Mouse (Mus musculus): Measurements from ENCODE around the gene Olfr323. TPM values are rescaled to one million over a fixed set of nuclear protein-coding genes. Genes with fewer than 3 reads are reported as not detected.
A peak's percentile ranks its signal among the peaks of the same experiment; 100 is the strongest.

The Olfr323 gene
- total and polyA plus RNA-seq, 2 experiments from 2014 or later, result not detected

DNA sequence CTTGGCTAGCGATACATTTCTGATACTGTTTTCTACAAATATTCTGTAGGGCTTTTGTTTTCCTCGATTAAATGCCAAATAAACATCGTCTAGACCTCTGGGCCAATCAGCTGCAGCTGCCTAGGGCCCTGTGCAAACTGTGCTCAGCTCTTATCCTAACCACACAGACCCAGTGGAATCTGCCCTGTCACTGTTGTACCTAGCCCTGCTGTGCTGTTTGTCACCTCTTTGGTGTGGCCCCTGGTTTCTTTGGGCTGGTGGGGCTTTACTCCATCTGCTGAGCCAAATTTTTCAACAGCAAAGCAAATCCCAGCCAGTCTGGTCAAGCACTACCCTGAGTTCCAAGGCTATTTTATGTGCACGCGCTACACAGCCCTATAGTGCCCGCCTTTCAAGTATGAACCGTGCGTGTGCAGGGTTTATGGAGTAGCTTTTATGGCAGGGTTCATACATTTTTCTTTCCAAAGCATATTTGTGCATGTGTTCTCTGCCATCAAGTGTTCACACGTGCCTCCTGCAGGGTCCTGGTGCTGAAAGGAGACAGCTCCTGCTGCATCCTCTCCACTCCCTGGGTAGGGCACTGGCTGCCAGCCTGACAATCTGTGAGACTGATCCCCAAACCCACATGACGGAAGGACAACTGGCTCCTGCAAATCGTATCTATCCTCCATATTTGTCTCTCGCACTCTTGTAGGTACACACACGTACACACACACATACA is 11.5 kb upstream of the Olfr323 start:
- H3K9ac ChIP-seq (replicated peaks; ENCODE audit: low read depth, low read length), result no peak overlapping the region
- H3K4me1 ChIP-seq (ENCODE audit: control insufficient read depth, insufficient read depth), result 0 out of 2 replicates have a peak, but pooled peaks cover 7% of the 10 kb centered on the region
- H3K9me3 ChIP-seq (replicated peaks; ENCODE audit: control insufficient read depth, low read length), result no peaks in the 10 kb centered on the region
- no peak overlapping the region for H3K4me3 ChIP-seq (ENCODE audit: low read depth, low read length)
- 73% methylated on average over 13 of the region's 13 CpGs for WGBS
- no peak overlapping the region for H3K27ac ChIP-seq (ENCODE audit: low read depth)
- H3K27me3 ChIP-seq (ENCODE audit: control insufficient read depth, insufficient read depth, low read length), result peaks cover 41% of the 10 kb centered on the region
- DNase-seq (ENCODE audit: low spot score) (no peak), ATAC-seq (ENCODE audit: insufficient read depth, low read depth) (no peak)
- no peak overlapping the region for H3K4me2 ChIP-seq (ENCODE audit: low read depth, low read length)
- no peak for TF ChIP-seq EP300 (IDR thresholded peaks at IDR 0.05; ENCODE audit: low read depth)
- no peak for TF ChIP-seq CTCF (IDR thresholded peaks at IDR 0.05; ENCODE audit: low read depth)
- no peaks in the 10 kb centered on the region for H3K36me3 ChIP-seq (replicated peaks; ENCODE audit: control insufficient read depth, insufficient read depth, low read length)

GRCm38 (mm10) chr11:58641057-58641456 is 10.8 kb upstream of the Olfr323 start:
- TF ChIP-seq CTCF (IDR thresholded peaks at IDR 0.05; ENCODE audit: low read depth), result no peak
- TF ChIP-seq EP300 (IDR thresholded peaks at IDR 0.05; ENCODE audit: low read depth), result no peak
- no peak for ATAC-seq (ENCODE audit: insufficient read depth, low read depth)
- peaks cover 41% of the 10 kb centered on the region for H3K27me3 ChIP-seq (ENCODE audit: control insufficient read depth, insufficient read depth, low read length)
- peak overlapping the region; percentile 60; the same call in 1 of the 2 replicates for H3K4me2 ChIP-seq (ENCODE audit: low read depth, low read length)
- no peak overlapping the region for H3K9ac ChIP-seq (replicated peaks; ENCODE audit: low read depth, low read length)
- DNase-seq (ENCODE audit: low spot score), result no peak
- no peaks in the 10 kb centered on the region for H3K9me3 ChIP-seq (replicated peaks; ENCODE audit: control insufficient read depth, low read length)
- WGBS, result 30% methylated on average over 14 of the region's 14 CpGs
- H3K4me3 ChIP-seq (ENCODE audit: low read depth, low read length), result no peak overlapping the region
- no peaks in the 10 kb centered on the region for H3K36me3 ChIP-seq (replicated peaks; ENCODE audit: control insufficient read depth, insufficient read depth, low read length)
- 0 out of 2 replicates have a peak, but pooled peaks cover 7% of the 10 kb centered on the region for H3K4me1 ChIP-seq (ENCODE audit: control insufficient read depth, insufficient read depth)
- no peak overlapping the region for H3K27ac ChIP-seq (ENCODE audit: low read depth)

DNA sequence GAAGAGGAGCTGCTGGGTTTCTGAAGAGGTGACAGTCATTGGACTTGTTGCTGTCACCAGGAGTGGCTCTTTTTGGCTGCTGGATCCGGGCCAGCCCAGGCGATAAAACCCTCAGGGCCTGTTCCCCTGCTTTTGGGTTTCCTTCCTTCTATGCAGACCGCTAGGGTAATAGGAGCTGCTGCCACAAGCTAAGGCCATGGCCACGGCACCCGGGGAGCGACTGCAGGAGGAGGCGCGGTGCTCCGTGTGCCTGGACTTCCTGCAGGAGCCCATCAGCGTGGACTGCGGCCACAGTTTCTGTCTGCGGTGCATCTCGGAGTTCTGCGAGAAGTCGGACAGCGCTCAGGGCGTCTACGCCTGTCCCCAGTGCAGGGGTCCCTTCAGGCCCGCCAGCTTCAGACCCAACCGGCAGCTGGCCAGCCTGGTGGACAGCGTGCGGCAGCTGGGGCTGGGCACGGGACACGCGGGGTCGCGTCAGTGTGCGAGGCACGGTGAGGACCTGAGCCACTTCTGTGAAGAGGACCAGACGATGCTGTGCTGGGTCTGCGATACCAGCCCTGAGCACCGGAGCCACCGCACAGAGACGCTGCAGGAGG is 10.1 kb upstream of the Olfr323 start, which contains the start of gene Trim58:
Gene Trim58 (plus strand): TSS at position 194 of the 596 bp plus-strand sequence.
- ATAC-seq (ENCODE audit: insufficient read depth, low read depth) (peak; percentile 24; the same call in 1 of the 2 replicates), DNase-seq (ENCODE audit: low spot score) (no peak)
- 2% methylated on average over 34 of the region's 34 CpGs for WGBS
- no peak within 1 kb of the TSS for H3K27ac ChIP-seq (ENCODE audit: low read depth)
- peak within 1 kb of the TSS; percentile 60 for H3K4me2 ChIP-seq (ENCODE audit: low read depth, low read length)
- peak within 1 kb of the TSS; percentile 35 for H3K4me3 ChIP-seq (ENCODE audit: low read depth, low read length)
- no peak for TF ChIP-seq EP300 (IDR thresholded peaks at IDR 0.05; ENCODE audit: low read depth)
- TF ChIP-seq CTCF (IDR thresholded peaks at IDR 0.05; ENCODE audit: low read depth), result no peak
- H3K9me3 ChIP-seq (replicated peaks; ENCODE audit: control insufficient read depth, low read length), result no peaks in the 10 kb centered on the region
- H3K4me1 ChIP-seq (ENCODE audit: control insufficient read depth, insufficient read depth), result 0 out of 2 replicates have a peak, but pooled peaks cover 7% of the 10 kb centered on the region
- H3K9ac ChIP-seq (replicated peaks; ENCODE audit: low read depth, low read length), result no peak within 1 kb of the TSS
- H3K27me3 ChIP-seq (ENCODE audit: control insufficient read depth, insufficient read depth, low read length), result peaks cover 41% of the 10 kb centered on the region
- no peaks in the 10 kb centered on the region for H3K36me3 ChIP-seq (replicated peaks; ENCODE audit: control insufficient read depth, insufficient read depth, low read length)

GRCm38 (mm10) chr11:58638176-58638701 is 7.9 kb upstream of the Olfr323 start:
- no peak overlapping the region for H3K4me2 ChIP-seq (ENCODE audit: low read depth, low read length)
- peaks cover 41% of the 10 kb centered on the region for H3K27me3 ChIP-seq (ENCODE audit: control insufficient read depth, insufficient read depth, low read length)
- H3K4me1 ChIP-seq (ENCODE audit: control insufficient read depth, insufficient read depth), result 0 out of 2 replicates have a peak, but pooled peaks cover 7% of the 10 kb centered on the region
- no peak overlapping the region for H3K4me3 ChIP-seq (ENCODE audit: low read depth, low read length)
- 60% methylated on average over 7 of the region's 7 CpGs for WGBS
- DNase-seq (ENCODE audit: low spot score) (no peak), ATAC-seq (ENCODE audit: insufficient read depth, low read depth) (no peak)
- no peaks in the 10 kb centered on the region for H3K36me3 ChIP-seq (replicated peaks; ENCODE audit: control insufficient read depth, insufficient read depth, low read length)
- no peak overlapping the region for H3K27ac ChIP-seq (ENCODE audit: low read depth)
- no peak for TF ChIP-seq CTCF (IDR thresholded peaks at IDR 0.05; ENCODE audit: low read depth)
- TF ChIP-seq EP300 (IDR thresholded peaks at IDR 0.05; ENCODE audit: low read depth), result no peak
- no peaks in the 10 kb centered on the region for H3K9me3 ChIP-seq (replicated peaks; ENCODE audit: control insufficient read depth, low read length)
- H3K9ac ChIP-seq (replicated peaks; ENCODE audit: low read depth, low read length), result no peak overlapping the region

DNA sequence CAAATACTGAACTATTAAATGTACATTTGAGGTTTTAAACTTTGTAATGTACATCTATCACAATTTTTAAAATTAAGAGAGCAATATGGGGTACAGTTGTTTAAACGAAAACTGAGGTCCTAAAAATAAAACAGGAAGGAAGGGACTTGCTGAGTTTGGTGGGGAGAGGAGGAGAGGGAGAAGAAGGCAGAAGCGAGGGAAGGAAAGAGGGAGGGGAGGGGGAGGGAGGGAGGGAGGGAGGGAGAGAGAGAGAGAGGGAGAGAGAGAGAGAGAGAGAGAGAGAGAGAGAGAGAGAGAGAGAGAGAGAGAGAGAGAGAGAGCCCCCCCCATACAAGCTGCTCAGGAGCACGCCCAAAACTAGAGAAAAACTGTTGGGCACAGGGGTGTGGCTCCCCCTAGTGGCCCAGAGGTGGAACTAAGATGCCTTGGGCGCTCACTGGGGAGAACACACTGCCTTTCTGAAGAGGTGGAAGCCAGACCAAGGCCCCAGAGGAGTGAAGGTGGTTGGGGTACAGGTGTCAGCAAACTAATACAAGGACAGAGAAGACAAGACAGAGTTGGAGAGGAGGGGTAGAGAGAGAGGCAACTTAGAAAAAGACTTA is 6.2 kb upstream of the Olfr323 start:
- H3K4me3 ChIP-seq (ENCODE audit: low read depth, low read length), result no peak overlapping the region
- ATAC-seq (ENCODE audit: insufficient read depth, low read depth) (no peak), DNase-seq (ENCODE audit: low spot score) (peak; percentile 19)
- no peak overlapping the region for H3K27ac ChIP-seq (ENCODE audit: low read depth)
- 9% methylated on average over 4 of the region's 4 CpGs for WGBS
- peak; percentile 72 for TF ChIP-seq CTCF (IDR thresholded peaks at IDR 0.05; ENCODE audit: low read depth)
- no peak for TF ChIP-seq EP300 (IDR thresholded peaks at IDR 0.05; ENCODE audit: low read depth)
- H3K9ac ChIP-seq (replicated peaks; ENCODE audit: low read depth, low read length), result no peak overlapping the region
- 0 out of 2 replicates have a peak, but pooled peaks cover 7% of the 10 kb centered on the region for H3K4me1 ChIP-seq (ENCODE audit: control insufficient read depth, insufficient read depth)
- no peaks in the 10 kb centered on the region for H3K9me3 ChIP-seq (replicated peaks; ENCODE audit: control insufficient read depth, low read length)
- no peaks in the 10 kb centered on the region for H3K36me3 ChIP-seq (replicated peaks; ENCODE audit: control insufficient read depth, insufficient read depth, low read length)
- peaks cover 34% of the 10 kb centered on the region for H3K27me3 ChIP-seq (ENCODE audit: control insufficient read depth, insufficient read depth, low read length)
- H3K4me2 ChIP-seq (ENCODE audit: low read depth, low read length), result no peak overlapping the region

All from heart, postnatal 0 days (tissue).